Mouse (Mus musculus) gastrocnemius, postnatal 4 days (tissue): ENCODE data around the gene Nek8. TPM values are rescaled to one million over a fixed set of nuclear protein-coding genes. Genes with fewer than 3 reads are reported as not detected.

Source experiments
- DNase-seq, 2 experiments: peaks; one replicate each; pipeline ENCODE4 v3.0.0; 2021 to 2022; ENCODE audit warnings: low spot score in 2 of 2, mixed read lengths in 2 of 2
- total RNA-seq, 2 experiments: library from RNA; stranded (reverse); gene quantifications; 2 replicates each; pipeline ENCODE4 v1.2.3; 2021

Gene Nek8
- total RNA-seq, 2 experiments from 2014 or later, result 6.6 to 7.5 TPM

DNA sequence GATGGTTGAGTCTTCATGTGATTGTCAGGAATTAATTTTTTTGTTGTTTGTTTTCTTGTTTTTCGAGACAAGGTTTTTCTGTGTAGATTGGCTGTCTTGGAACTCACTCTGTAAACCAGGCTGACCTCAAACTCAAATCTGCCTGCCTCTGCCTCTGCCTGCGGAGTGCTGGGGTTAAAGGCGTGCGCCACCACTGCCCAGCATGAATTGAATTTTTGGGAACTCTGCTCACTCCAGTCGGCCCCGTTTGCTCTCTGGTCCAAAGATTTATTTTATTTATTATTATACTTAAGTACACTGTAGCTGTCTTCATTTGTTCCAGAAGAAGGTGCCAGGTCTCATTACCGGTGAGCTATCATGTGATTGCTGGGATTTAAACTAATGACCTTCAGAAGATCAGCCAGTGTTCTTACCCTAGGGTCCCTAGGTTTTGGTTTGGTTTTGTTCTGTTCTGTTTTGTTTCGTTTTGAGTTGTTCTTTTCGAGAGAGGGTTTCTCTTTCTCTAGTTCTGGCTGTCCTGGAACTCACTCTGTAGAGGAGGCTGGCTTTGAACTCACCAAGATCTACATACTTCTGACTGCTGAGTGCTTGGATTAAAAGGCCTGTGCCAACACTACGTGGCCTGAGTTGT is 7.5 kb upstream of the Nek8 start:
- no peak for DNase-seq

DNA sequence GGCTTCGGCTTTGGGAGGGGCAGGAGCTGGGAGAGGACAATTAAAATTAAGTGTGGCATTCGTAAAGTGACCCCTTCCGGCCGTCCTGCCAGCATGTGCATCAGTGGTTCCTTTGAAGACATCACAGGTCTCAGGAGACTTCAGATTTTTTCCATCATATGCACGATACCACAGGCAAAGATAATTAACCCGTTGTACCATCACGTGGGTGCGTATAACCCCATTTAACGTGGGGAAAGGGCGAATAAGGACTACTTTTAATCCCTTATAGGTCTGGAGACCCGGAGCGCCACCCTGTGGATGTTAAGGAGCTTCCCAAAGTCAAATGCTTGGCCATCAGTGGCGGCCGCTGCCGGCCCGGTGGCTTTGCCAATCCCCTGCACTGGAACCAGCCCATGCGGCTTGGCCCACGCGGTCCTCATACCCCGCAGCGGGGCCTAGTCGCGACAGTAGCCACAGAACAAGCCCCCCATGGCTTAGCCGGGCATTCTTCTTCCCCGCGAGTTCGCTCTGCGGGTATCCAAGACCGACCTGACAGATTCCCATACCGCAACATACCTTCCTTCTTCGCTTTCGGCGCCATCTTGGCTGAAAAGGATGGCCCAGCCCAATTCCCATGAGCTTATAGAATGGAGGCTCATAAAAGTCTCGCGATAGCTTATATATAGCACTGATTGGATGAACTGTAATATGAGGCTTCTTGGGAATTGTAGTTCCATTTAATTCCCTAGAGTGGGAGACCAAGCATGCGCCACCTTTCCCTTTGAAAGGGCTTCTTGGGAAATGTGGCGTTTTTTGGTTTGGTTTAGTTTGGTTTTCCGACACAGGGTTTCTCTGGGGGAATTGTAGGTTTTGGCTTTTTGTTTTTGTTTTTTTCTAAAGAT is 6.7 kb upstream of the Nek8 start, which contains the start of gene Rpl23a:
Rpl23a (minus strand) TSS at position 624 of the 884 bp plus-strand sequence.
- peak; percentile 43 to 72 for DNase-seq

DNA sequence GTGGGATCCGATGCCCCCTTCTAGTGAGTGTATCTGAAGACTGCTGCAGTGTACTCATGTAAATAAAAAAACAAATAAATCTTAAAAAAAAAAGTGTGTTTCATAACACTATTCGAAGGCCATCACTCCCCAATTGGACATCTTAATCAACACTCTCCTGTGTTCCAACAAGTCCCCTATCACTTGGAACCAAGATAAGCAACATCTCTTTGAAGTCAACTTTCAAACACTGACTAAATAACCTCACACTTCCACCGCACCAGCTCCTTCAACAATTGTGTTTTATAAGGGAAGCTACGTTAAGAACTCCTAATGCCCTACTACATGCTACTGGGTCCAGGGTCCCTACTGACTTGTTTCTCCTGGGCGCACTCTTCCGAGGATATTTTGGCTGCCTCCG is 6.0 kb upstream of the Nek8 start:
- DNase-seq, result no peak

DNA sequence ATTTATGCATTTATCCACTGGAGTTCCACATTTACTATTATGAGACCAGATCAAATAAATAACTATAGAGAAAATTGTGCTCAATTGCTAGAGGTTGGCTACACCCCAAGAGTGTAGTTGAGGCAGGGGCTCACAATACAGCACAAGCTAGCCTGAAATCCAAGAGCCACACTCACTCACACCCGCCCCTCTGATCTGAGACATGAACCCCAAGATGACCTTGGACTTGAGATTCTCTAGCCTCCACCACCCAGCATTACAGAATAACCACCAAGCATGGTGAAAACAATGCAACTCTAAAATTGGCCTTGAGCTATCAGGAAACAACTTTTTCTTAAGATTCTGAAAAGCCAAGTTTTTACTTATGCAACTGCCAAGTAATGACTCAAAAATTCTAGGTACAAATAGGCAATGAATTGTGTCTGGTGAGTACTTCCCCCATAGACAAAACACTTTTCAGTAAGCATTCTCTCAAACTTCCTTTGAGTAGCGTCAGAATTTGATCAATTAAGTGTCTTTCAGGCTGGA is 5.4 kb upstream of the Nek8 start:
- no peak for DNase-seq

DNA sequence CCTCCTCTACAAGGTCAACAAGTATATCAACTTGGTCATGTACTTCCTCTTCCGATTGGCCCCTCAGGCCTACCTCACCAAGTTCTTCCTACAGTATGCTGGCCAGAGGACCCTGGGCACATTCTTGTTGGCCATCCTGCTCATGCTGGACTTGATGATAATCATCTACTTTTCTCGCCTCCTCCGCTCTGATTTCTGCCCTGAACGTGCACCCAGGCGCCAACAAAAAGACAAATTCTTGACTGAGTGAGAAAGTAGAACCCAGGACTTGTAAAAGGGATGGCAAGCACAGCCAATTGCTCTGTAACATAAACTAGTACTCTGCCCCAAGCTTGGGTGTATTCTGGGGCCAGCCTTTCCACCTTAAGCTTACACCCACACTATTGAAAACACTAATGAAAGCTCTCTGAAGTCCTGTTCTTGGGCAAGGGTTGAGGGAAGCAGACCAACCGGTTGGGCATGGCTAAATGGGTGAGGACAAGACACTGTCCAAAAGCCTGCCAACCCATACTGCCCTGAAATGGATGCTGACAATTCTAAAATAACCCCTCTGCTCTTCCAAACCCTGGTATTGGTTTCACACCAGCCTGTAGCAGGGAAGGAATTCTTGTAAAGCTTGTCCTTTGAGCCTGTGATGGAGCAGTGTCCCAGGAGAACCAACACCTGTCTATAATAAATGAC is 3.7 kb upstream of the Nek8 start:
- DNase-seq, result no peak

DNA sequence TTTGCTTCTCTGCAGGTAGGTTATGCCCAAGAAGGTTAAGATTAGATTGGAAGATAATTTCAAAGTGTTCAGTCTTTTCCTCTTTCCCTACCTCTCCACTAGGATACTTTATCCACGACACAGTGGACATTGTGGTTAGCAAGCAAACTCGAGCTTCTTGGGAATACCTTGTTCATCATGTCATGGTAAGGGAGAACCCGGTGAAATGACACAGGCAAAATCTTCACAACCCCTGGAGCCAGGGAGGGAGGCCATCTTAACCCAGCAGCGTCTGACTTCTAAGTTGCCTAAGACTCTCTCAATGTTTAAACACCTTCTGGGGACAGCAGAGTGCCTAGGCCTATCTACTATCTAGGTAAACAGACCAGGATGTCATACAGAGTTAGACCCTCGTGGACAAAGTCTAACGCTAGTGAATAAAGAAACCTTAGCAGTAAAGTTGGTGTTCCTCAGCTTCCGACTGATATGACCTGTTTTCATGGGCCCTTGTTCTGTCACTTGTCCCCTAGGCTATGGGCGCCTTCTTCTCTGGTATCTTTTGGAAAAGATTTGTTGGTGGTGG is 3.0 kb upstream of the Nek8 start:
- no peak for DNase-seq

DNA sequence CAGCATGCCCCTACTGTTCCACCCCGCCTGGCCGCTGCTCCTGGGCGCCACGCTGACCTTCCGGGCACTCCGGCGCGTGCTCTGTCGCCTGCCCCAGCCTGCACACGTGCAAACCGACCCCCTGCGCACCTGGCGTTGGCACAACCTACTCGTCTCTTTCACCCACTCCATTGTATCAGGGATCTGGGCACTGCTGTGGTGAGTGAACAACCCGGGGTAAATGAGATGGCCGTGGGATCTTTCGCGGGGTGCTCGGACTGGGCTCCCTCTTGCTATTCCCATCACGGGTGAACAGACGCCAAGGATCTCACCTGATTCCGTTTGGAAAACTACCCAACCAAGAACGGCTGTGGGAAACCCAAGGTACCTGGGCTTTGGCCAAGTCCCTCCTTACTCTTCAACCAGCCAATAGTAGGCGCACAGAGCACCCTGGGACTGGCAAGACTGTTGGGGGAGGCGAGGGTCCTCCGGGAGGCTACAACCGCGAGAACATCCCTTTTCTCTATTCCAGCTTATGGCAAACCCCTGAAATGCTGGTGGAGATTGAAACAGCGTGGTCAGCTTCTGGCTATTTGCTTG is 2.5 kb upstream of the Nek8 start:
- peak in 1 of 2 experiments; percentile 61 for DNase-seq

DNA sequence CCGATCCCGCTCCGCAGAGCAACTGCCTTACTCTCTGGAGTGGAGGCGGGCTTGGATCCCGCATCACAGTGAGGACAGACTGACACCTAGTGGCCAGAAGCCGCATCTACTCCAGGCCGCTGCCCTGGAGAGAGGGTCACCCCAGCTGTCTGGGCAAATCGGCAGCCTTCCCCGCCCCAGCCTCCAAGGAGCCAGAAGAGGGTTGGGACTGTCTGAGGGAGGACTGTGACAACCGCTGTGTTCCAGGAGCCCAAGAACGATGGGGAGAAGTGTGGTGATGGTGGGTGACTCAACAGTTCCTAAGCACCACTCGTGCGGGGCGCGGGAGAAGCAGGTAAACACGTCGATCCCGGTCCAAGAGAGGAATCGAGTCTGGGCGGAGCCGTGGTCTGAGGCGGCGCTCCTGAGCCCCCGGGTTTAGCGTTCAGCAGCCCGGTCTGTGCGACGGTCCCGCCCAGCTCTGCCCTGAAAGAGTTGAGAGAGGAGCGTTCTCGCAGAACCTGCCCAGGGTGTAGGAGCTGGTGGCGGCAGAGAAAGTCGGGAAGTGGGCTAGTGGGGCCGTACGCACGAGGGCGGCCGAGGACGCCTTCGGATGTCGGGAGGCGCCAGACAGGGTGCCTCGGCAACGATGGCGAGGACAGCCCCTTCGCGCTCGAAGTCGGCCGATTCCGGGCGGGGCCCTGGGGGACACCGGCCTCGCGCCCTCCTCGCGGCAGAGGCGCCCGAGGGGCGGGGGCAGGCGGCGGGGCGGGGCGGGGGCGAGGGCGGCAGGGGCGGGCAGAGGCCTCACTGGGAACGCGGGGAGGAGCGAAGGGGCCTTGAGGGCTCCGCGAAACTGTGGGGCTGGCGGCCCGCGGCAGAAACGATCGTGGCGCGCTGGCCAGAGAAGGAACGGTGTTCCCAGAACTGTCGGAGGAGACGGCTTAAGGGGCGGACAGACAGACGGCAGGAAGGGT is 1.7 kb upstream of the Nek8 start:
- peak; percentile 91 to 96 for DNase-seq

DNA sequence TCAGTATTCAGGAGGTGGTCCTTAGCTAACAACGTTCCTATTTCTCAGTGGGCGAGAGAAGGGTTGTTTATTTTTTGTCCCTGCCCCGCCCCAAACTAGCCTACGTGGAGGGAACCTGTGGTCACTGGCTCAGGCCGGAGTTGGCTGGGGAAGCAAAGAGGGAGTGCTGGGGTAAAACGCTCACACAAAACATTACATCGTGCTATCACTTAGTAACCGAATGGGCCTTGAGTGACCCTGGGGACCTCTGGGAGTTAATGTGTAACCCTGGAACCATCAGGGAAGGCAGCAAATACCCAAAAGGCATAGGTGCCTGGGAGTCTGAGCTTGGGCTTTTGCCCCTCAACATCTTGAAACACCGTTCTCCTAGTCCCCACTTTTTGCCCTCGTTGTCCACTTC is 962 bp upstream of the Nek8 start:
- no peak for DNase-seq

DNA sequence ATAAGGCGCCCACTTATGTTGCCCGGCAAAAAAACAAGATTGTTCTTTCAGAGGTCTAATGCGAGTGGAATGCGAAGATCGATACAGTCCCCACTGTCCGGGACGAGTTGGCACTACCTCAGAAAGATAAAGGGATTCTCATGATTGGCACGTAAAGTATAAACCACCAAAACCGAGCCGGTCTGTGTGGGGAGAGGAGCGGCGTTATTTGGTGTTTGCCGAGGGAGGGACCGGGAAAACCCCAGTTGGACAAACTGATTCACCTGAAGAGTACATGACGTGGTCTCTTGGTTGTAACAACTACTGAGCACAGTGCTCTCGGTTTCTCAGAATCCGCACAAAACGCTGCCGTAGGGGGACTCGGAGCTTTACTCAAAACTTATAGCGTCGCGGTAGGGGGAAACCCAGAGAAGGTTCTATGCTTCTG is 443 bp upstream of the Nek8 start:
- no peak for DNase-seq

DNA sequence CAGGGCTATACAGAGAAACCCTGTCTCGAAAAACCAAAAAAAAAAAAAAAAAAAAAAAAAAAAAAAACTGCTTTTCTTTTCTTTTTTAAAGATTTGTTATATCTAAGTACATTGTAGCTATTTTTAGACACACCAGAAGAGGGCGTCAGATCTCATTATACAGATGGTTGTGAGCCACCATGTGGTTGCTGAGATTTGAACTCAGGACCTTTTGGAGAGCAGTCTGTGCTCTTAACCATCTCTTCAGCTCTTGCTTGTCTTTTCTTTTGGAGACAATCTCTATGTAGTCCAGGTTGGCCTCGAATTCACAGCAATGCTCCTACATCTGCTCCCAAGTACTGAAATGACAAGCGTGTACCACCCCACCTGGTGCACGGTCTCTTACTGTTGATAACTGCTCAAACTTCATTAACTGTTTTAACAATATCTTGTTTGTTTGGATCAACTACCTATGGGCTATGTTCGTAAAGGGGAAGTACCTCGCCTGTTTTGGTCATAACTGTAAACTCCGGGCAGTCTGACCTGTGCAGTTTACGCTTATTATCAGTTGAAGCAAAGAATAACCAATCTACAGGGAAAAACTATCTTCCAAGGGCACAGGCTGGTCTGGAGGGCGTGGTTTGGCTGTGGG is 589 bp downstream of the Nek8 start:
- DNase-seq, result no peak

DNA sequence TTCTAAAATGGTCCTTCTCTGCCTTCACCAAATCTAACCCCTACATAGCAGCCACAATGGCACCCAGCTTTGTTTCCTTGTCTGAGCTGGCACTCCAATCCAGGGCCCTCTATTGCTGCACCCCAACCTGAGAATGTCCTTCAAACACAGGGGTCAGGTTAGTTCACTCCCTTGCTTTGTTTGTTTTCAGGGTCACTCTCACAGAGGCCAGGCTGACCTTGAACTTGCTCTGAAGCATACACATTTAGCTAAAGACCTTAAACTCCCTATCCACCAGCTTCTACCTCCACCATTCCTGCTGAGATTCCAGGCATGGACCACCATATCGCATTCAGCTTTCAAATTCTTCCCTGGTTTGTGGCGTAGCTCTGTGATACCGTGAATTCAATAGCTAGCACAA is 2.0 kb downstream of the Nek8 start:
- no peak for DNase-seq

DNA sequence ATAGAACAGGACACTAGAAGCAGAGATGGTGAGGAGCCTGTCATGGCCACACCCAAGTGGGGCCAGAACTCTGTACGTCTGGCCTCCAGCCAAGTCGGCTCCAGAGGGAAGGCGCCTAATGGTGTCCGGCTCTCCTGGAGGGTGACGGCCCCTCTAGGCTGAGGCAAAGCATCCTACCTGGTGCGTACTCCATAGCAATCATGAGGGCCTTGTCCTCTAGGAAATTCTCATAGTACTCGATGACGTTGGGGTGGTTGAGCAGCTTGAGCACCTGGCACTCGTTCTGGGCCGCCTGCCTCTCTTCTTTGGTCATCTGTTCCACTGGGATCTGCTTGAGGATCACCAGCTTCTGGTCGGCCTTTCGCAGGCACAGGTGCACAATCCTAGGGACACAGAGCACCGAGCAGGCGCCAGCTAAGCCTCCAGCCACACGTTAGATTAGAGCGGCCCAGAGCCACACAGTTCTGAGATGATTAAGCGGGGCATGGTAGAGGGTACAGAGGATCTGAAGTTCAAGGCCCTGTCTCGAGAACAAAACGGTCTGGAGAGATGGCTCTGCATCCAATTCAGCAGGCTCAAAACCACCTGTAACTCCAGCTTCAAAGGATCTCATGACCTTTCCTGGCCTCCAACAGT is 3.6 kb downstream of the Nek8 start:
- no peak for DNase-seq

DNA sequence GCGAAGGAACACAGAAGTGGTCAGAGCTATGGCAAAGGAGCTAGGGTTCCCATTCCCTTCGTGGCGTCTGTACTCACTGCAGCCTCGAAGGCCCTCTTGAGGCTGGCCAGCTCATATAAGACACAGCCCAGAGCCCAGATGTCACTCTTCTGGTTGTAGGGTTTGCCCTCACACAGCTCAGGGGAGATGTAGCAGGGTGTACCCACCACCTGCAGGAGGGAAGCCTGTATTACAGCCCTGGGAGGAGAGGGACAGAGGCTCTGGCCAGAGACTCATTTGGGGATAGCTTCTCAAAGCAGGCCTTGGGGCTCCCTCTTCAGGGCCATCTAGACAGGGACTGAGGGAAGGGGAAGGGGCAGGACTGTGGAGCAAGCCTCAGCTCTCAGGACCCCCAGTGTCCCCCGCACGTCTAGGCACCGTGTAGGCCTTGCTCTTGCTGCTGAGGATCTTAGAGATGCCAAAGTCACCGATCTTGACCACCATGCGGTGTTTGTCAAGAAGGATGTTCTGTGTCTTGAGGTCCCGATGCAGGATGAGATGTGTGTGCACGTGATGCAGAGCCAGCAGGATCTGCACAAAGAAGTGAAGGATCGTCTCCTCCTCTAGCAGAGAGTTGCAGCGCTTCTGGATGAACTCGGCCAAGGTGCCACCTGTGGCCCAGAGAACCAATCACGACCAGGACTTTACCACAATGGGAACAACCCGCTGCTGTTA is 4.3 kb downstream of the Nek8 start:
- DNase-seq, result no peak

DNA sequence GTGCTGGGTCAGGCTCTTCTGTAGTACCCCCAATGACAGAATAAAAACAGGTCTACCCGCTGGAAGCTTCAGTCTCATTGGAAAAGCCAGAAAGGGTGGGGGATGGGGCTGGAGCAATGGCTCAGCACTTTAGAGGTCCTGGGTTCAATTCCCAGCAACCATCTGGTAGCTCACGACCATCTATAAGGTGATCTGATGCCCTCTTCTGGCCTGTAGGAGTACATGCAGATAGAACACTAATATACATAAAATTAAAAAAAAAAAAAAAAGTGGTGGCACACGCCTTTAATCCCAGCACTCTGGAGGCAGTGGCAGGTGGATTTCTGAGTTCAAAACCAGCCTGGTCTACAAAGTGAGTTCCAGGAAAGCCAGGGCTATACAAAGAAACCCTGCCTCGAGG is 5.1 kb downstream of the Nek8 start:
- DNase-seq, result no peak

DNA sequence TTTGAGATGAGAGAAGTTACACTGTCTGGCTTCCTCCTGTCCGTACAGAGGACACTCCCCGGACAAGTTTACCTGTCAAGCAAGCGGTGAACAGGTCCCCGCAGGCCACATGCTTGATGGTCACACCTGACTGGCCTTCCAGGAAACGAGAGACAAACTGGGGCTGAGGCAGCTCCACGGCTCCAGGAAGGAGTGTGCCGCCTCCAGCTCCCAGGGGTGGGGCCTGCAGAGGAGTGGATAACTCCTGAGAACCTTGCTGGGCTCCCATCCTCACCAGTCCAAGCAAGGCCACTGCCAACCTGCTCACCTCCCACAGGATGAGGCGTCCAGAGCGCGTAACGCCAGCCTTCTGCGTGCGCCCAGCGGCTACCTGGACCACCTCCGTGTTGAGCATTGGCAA is 6.2 kb downstream of the Nek8 start:
- no peak for DNase-seq

DNA sequence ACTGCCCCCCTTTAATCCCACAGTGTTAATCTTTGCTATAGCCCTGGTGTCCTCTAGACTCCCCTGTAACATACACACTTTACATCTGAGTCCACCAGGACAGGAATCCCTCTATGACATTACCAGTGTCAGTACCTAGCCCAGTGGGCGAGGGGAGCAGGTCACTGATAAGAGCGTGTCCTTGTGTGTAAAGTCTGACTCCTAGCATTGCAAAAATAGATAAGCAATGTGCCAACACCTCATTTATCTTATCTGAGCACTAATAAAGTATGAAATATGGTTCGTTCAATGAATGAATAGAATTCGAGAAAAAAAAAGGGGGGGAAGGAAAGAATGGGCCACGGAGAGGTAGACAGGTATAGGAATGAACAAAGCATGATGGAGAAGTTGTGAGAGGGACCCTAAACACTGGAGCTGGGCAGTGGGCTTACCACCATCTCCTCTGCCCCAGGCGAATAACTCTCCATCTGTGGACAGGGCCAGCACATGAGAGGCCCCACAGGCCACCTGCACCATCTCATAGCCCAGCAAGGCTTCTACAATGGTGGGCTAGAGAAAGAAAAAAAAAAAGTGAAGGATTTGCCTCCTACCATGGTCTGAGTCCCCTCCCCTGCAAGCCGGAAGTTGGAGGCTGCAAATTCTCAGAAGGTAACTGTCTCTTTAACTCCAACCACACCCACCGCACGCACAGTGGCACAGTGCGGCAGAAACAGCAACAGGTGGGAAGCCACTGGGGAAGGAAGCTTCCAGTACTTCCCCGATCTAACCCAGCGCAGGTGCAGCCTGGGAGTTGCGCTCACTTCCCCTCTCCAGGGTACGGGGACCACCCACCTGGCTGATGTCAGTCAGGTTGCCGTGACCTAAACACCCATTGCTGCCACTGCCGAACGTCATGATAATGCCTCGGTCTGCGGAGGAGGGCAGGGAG is 7.7 kb downstream of the Nek8 start:
- no peak for DNase-seq
